Mouse (Mus musculus) embryo, embryonic 10 days (tissue): Measurements from ENCODE around the gene Nab2.

Experiments
- DNase-seq: peaks from one replicate; pipeline ENCODE4 v3.0.0-alpha.2; 2015; ENCODE audit warnings: low spot score

Gene Nab2

DNA sequence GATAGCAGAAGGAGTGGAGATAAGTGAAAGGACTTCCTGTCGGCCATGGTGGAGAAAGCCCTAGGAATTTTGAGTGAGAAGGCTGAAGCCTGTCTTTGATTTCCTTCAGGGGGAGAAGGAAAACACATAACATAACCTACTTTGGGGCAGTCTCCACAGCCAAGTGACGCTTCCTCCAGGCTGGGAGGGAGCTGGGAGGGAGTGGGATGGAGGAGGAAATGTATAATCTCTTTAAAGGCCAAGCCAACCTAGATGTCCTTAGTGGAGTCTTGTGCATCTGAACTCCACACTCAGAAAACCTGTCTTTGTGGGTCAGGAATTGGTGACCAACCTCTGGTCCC, 53.4 kb downstream of the Nab2 start:
- no peak for DNase-seq

DNA sequence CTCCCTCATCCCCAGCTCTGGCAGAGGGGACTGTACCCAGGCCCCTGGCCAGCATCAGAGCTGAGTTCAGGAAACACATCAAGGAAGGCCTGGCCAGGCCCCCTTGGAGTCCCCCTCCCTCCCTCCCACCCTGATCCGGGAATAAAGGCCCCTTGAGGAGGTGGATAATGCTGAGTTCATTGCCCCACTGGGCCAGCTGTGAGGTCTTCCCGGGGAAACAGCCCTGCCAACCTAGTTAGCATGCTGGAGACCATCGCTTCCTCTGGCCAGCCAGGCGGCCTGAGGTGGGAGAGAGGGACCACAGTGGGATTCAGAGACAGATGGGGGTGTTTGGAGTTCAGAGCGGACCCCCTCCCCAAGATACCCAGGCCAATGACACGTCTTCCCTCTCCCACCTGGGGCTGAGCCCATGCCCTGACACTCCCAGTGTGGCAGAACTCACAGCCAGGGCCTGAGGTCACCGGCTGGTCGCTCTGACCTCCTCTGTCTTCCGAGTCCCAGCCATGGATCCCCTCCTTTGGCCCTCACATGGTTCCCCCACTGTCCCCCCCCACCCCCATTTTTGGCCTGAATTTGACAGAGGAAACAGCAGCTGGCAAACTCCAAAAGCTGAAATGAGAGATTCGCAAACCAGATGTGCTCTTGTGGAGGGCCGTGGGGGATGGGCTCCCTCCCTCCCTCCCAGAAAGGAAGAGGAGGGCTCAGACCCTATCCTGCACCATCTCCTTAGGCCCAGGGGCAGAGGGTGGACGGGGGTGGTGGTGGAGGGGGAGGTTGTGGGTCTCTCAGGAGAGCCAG, 53.9 kb downstream of the Nab2 start:
- DNase-seq = peak; percentile 68

DNA sequence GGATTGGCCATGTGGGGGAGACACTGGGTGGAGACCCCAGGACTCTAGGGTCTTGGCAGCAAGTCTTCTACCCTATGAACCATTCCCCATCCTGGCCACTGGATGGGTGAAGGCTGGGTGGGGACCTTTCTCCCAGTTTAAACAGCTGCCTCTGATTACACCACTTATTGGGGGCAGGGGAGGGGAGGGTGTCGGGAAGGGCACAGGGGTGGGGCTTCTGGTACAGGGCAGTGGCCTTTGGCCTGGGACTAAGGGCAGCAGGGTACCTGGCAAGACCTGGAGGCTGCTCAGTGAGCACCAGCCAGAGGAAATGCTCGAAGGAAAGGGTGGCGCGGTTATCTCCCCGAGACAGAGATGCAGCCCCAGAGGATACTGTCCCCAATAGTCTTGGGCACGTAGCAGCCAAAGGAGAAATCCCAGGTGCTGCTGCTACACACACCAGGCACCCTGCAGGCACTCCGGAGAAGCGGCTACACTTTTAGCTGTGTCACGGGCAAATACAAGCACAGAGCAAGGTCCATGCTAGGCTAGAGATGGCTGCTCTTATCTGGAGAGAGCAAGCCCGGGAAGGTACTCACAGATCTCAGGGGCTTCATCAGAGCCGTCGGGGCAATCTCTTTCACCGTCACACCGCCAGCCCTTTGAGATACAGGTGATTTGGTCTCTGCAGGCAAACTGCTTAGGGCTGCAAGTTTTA, 56.1 kb downstream of the Nab2 start:
- DNase-seq = no peak
